Mouse (Mus musculus) lung, postnatal 25 days (tissue): Measurements from ENCODE around the gene Tstd3.
"Not testable (repeated sequence)": the region's sequence is repeated elsewhere in the genome, so short reads cannot be mapped to it uniquely, and the experiment has no call there.

Experiments used
- DNase-seq: peaks from one replicate; pipeline ENCODE4 v3.0.0; 2022; ENCODE audit warnings: low spot score

Tstd3 gene

DNA sequence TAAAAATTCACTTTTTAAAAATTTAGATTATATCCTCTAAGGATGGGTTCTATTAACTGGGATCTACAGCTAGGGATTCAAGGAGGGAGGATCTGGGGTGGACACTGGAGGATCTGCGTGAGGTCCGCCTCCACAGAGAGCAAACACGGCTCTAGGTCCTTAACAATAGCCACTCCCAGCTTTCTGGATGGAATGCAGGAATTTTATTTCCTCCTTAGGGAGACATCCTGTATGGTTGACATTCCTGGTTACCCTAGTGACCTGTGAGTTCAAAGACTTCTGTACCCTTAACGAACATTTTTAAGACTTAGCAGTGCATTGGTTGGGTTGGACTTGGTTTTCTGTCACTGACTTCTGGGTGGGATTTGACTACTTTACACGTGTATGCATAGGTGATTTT is 21.3 kb downstream of the Tstd3 start:
- DNase-seq: no peak

- not testable (repeated sequence) for DNase-seq
Measured at GRCm38 (mm10) chr4:21744142-21744541, 22.9 kb downstream of the Tstd3 start.

GRCm38 (mm10) chr4:21739169-21739568 is 27.8 kb downstream of the Tstd3 start:
- no peak for DNase-seq

GRCm38 (mm10) chr4:21727615-21728165 is 39.3 kb downstream of the Tstd3 start, which contains the start of gene Ccnc:
Ccnc (plus strand) TSS chr4:21727701.
- DNase-seq: peak; percentile 93

DNA sequence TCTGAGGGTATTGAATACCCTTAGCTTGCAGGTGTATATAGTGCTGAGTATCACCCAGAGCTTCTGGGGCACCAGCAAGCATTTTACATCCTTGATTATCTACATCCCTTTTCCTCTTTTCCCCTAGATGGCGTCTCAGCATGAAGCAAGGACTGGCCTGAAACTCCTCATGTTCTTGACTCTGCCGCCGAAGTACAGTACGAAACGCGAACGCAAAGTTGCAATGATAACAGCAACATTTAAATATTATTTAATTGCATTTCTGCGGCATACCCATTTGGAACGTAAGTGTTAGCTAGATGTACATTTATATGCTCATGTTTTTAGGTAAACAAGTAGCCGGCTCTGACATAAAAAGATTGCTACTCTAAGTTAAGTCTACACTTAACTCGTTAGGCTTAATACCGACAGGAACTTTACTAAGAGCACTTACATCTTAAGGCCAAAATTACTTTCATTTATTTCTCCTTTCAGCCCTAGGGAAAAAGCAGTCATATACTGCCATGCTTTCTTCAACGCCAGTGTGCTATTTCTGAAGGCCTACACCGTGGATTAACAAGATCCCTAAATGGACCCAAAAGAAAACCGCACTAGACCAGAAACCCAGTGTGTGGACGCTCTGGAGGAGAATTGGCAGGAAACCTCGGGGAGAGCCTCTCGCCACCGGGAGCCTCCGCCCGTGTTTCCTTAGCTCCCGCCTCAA is 39.9 kb downstream of the Tstd3 start:
- DNase-seq: peak; percentile 66

DNA sequence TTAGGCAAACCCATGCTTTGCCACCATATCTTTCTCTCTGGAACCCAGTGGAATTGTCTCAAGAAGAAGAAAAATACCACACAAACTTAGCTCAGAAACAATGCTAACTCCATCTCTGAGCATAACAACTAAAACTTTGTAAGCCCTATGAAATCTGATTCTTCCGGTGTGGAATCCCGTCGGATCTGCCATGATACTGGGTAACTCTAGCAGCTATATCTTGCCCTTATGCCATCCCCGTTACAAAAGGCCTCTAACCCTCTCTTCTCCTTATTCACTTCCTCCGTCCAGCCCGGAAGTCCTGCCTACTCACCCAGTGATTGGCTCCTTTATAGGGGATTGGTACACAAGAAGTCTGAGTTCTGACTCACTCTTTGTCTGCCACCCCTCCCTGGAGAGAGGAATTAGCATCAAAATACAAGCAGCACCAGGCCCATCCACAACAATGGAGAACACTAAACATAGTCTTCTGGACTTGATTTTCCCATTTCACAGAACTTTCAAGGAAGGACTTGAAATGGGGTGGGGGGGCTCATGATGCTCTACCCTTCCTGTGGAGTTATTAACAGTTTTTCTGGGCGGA is 44.2 kb downstream of the Tstd3 start:
- DNase-seq: no peak

GRCm38 (mm10) chr4:21712147-21712546 is 54.9 kb downstream of the Tstd3 start:
- DNase-seq: peak; percentile 54
